Mouse (Mus musculus) MEL (cell line): Measurements from ENCODE around the gene Fmr1nb.

Experiments
- CTCF ChIP-seq, 3 experiments: IDR thresholded peaks in 2 of 3; conservative IDR thresholded peaks in 1 of 3; 2 replicates each; pipeline ENCODE4 v1.5.1; 2011 to 2012; ENCODE audit warnings: low read length in 3 of 3, low read depth in 2 of 3, mild to moderate bottlenecking in 2 of 3, improper control_type of control experiment in 1 of 3, inconsistent platforms in 1 of 3, mixed read lengths in 1 of 3, moderate library complexity in 1 of 3; ENCODE audit not compliant: control insufficient read depth in 1 of 3, insufficient read depth in 1 of 3, poor library complexity in 1 of 3, severe bottlenecking in 1 of 3
- EP300 ChIP-seq, 2 experiments: IDR thresholded peaks; 2 replicates each; pipeline ENCODE4 v1.6.1; 2011; ENCODE audit warnings: improper control_type of control experiment in 2 of 2, low read length in 2 of 2, low read depth in 1 of 2, mild to moderate bottlenecking in 1 of 2
- GABPA ChIP-seq: IDR thresholded peaks from 2 replicates; pipeline ENCODE4 v1.6.1; 2012; ENCODE audit warnings: low read depth, mild to moderate bottlenecking, inconsistent platforms, low read length, improper control_type of control experiment, moderate library complexity
- HCFC1 ChIP-seq: IDR thresholded peaks from 2 replicates; pipeline ENCODE4 v1.6.1; 2012; ENCODE audit warnings: low read depth, mild to moderate bottlenecking, inconsistent platforms, low read length, improper control_type of control experiment, moderate library complexity
- JUND ChIP-seq: IDR thresholded peaks from 2 replicates; pipeline ENCODE4 v1.6.1; 2011; ENCODE audit warnings: low read depth, mild to moderate bottlenecking, improper control_type of control experiment, low read length
- MAZ ChIP-seq: IDR thresholded peaks from 2 replicates; pipeline ENCODE4 v1.6.1; 2012; ENCODE audit warnings: low read depth, mild to moderate bottlenecking, inconsistent platforms, low read length, improper control_type of control experiment
- MEF2A ChIP-seq: IDR thresholded peaks from 2 replicates; pipeline ENCODE4 v1.6.1; 2014; ENCODE audit warnings: low read depth, mild to moderate bottlenecking, inconsistent platforms, low read length, improper control_type of control experiment; ENCODE audit not compliant: poor library complexity, insufficient replicate concordance, severe bottlenecking; ENCODE audit errors: extremely low read depth
- MYC ChIP-seq: IDR thresholded peaks from 2 replicates; pipeline ENCODE4 v1.6.1; 2011; ENCODE audit warnings: low read depth, mild to moderate bottlenecking, low read length, improper control_type of control experiment, moderate library complexity
- TBP ChIP-seq: IDR thresholded peaks from 2 replicates; pipeline ENCODE4 v1.8.0; 2011; ENCODE audit warnings: low read depth, low read length, improper control_type of control experiment
- TCF12 ChIP-seq: IDR thresholded peaks from 2 replicates; pipeline ENCODE4 v1.6.1; 2014; ENCODE audit warnings: low read depth, mild to moderate bottlenecking, inconsistent platforms, low read length, improper control_type of control experiment, moderate library complexity
- ZNF384 ChIP-seq: IDR thresholded peaks from 2 replicates; pipeline ENCODE4 v1.6.1; 2012; ENCODE audit warnings: low read depth, mild to moderate bottlenecking, inconsistent platforms, low read length, improper control_type of control experiment

DNA sequence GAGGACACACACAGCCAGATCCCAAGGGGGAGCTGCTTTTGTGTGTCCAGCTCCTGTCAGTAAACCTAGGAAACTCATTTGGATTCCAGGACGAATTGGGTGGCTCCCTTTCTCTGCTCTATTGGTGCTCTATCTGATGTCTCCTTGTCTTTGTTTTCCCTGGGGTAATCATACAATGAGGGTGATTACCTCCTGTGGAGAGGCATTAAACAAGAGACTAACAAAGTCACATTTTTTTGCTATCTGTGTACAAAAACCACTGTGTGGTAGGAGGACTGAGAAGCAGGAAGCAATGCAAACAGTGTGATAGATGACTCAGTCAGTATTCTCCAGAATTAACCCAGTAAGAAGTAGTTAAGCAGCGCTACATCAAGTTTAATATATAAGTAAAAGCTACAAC is 21.6 kb upstream of the Fmr1nb start:
- TF ChIP-seq EP300 (IDR thresholded peaks at IDR 0.05; ENCODE audit: low read depth in 1 of 2, low read length in 2 of 2) = peak; percentile 67 to 70
- peak; percentile 12; the same call in 1 of the 2 replicates for TF ChIP-seq TCF12
- no peak for TF ChIP-seq ZNF384
- no peak for TF ChIP-seq CTCF (IDR thresholded peaks at IDR 0.05 in 2 of 3, conservative IDR thresholded peaks at IDR 0.05 in 1 of 3; ENCODE audit: control insufficient read depth in 1 of 3, insufficient read depth in 1 of 3, low read depth in 2 of 3, low read length in 3 of 3, poor library complexity in 1 of 3, severe bottlenecking in 1 of 3)
- no peak for TF ChIP-seq MYC
- TF ChIP-seq GABPA = no peak
- no peak for TF ChIP-seq MAZ
- no peak for TF ChIP-seq HCFC1
- TF ChIP-seq TBP = peak; percentile 86
- no peak for TF ChIP-seq MEF2A
- TF ChIP-seq JUND = no peak
